Mouse (Mus musculus) thymus, postnatal 4 days (tissue): Measurements from ENCODE around the gene Gpr37l1.

Experiments used
- DNase-seq: peaks from one replicate; pipeline ENCODE4 v3.0.0; 2021

Gene Gpr37l1

DNA sequence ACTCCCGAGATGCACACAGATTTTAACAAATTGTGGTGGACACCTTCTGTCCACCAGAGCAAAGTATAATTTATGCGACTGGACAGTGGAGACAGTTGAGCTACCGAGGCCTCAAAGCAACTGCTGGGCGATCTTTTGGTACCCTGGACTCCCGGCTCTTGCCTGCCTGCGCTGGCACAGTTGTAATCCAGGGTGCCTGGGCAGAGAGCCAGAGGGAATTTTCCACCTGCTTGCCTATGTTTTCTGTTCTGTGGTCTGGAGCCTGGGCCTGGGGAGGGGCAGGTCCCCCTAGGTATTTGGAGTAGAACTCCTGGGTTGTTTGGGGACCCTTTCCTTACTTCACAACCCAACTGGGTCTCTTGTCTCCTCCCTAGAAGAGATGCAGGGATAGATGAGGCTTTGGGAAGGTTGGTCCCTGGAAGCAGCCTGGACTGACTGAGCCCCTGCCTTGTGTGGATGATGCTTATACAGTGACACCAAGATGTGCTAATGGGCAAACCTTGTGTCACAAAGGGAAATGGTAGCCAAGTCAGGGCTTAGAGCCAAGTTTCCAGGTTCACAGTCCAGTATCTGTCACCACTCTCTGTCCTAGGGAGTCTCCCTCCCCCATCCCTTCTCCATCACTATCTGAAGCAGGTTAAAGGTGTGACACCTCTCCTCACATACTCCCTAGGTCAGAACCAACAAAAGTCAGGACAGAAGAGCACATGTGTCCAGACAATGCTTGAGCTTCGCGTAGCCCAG, 14.6 kb upstream of the Gpr37l1 start:
- no peak for DNase-seq

DNA sequence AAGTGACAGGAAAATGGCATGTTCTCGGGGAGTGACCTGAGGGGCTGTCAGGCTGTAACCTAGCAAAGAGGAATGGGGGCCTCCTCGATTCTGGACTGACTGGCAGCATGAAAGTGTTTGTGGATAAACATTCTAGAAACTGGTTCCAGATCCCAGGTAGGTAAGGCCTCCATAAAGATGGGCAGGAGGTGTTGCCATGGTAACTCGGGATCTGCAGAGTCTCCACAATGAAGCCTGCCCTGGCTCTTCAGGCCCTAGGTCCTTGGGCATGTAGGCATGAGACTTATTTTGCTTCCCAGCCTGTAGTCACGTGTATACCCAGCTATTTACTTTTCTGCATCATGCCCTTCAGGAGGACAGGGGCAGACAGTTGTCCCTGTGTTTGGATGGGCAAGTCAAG, 13.8 kb upstream of the Gpr37l1 start:
- DNase-seq = no peak

DNA sequence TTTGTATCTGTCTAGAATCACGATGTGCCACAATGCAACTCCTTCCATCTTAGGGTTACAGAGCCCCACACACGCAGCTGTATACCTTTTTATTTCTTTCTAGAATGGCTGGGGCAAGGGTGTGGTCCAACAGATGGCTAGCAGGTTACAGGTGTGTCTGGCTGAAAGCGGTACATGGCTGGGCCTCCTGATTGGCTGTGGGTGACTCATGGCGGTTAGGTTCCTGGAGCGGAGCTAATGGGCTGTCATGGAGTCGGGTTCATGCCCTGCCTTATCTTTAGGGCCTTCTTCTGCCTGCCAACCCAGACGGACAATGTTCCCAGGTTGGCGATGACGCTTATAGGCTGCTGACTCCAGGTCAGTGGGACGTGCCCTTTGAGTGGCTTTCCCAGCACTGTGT, 13.3 kb upstream of the Gpr37l1 start:
- DNase-seq = no peak

DNA sequence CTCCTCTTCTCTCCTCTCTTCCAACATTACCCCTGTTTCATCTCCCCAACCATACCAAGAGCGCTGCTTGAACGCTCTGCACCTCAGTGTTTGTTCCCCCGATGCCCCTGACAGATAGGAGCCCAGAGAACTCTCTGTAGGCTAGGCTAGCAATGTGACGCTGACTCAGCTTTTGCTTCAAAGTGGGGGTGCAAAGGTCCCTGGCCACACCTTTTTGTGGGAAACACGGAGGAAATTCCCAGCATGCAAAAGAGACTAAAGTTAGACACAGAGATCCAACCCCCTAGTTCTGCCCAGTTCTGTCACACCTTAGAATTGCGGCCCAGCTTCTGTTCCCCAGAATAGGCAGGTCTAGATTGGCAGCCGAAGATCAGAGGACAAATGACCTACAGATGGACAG, 11.4 kb upstream of the Gpr37l1 start:
- no peak for DNase-seq

DNA sequence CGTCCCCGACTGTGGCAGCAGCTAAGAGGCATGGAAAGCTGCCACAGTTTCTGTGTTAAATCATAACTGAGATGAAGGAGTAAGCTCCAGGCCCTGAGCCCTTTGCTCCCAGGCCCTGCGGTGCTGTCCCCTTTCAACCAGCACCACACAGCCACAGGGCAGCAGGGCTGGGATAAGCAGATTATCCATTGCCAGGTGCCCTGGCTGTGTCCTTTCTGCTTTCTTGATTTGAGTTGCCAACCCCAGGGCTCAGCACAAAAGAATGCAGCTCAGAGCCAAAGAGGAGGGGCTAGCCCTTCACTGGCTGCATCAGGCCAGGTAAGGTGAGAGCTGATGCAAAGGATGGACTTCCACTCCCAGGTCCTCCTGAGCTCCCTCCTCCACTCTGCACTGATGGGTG, 10.2 kb upstream of the Gpr37l1 start:
- DNase-seq = no peak

DNA sequence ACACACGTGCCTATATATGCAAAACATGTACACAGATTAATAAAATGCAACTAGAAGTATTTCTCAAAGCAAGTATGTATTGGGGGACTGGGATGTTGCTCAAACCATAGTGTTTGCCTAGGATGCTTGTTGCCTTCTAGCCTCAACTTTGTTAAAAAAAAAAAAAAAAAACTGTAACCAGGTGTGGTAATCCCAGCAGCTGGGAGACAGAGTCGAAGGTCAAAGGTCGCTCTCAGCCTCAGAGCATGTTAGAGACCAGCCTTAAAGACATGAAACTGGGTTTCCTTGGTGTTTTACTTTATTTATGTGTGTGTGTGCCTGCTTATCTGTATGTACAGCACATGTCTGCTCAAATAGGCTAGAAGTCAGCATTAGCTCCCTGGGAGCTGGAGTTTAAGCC, 7.7 kb upstream of the Gpr37l1 start:
- no peak for DNase-seq

DNA sequence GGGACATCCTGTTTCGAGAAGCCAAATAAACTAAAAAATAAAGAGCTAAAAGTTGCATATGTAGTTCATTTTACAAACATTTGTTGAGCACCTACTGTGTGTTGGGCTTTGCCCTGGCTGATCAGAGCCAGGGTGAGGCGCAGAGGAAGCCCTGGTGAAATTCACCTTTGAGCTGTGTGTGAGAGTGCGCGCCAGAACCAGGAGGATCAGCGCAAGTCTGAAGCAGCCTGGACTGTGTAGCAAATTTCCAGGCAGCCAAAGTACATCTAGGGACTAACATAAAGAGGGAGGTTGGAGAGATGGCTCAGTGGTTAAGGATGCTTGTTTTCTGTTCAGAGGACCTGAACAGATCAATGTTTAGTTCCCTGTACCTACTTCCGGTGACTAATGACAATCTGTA, 5.8 kb upstream of the Gpr37l1 start:
- DNase-seq = no peak

DNA sequence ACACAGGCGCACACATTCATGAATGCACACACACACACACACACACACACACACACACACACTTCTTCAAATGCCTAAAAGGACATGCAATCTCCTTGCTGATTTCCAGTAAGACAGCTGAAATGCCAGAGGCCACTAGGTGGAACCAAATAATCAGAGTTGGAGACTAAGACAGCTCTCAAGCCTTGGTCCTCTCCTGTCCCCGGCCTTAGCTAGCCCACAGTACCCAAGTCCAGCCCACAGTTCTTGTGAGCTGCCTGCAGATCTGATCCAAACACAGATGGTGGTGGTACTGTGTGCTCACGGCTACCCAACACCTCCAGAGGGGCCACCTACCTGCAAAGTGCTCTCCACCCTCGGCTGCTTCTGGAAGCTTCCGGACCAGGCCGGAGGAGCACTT, 4.5 kb upstream of the Gpr37l1 start:
- no peak for DNase-seq

DNA sequence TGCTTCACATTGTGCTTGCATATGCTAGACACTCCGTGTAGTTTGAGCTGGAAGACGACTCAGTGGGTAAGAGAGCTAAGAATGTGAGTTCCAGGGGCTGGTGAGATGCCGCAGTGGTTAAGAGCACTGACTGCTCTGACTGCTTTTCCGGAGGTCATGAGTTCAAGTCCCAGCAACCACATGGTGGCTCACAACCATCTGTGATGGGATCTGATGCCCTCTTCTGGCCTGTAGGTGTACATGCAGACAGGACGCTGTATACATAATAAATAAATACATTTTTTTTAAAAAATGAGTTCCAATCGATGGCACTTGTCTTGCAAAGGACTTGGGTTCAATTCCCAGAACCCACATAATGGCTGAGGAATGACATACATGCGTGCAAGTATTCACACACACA, 3.7 kb upstream of the Gpr37l1 start:
- no peak for DNase-seq

DNA sequence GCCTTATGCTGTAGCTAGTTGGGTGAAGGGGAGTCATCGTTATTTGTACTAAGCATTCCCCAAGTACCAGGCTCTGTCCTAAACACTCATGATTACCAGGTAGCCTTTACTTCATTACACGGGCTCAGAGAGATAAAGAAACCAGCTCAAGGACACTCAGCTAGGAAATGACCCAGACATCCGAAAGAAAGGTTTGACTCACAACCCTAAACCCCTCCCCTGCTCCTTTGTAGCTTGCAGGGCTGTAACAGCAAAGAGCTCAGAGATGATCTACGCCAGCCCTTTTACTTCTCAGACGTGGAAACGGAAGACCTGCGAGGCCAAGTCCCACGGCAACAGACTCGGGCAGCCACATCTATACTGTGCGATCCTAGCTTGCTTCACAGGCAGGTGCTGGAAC, 2.8 kb upstream of the Gpr37l1 start:
- DNase-seq = no peak

DNA sequence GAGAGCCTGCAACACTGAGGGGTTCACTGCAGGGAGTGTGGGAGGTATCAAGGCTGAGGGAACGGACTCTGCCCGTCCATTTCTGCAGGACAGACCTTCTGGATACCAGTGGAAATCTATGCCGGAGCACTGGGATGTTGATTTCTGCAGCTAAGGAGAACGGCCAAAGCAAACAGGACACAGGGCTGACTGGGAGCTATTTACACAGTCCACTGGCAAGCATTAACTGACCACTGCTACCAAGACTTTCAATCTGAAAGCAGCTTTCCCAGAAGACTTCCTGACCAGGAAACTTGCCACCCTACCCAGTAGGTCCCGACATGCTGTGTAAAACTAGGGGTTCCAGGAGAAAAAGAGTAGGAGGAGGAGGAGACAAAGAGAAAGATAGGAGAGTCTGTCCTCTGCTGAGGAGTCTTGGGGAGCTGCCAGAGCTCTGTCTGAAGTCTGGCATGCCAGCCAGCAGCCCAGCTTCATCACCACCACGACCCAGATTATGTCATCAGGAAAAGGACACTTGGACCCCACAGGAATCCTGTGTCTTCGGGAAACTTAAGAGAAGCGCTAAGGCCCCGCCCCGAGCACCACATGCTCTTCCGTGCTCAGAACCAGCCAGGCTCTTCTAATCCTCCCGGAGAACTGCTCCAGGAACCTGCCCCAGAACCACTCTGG, 2.2 kb upstream of the Gpr37l1 start:
- DNase-seq = no peak

DNA sequence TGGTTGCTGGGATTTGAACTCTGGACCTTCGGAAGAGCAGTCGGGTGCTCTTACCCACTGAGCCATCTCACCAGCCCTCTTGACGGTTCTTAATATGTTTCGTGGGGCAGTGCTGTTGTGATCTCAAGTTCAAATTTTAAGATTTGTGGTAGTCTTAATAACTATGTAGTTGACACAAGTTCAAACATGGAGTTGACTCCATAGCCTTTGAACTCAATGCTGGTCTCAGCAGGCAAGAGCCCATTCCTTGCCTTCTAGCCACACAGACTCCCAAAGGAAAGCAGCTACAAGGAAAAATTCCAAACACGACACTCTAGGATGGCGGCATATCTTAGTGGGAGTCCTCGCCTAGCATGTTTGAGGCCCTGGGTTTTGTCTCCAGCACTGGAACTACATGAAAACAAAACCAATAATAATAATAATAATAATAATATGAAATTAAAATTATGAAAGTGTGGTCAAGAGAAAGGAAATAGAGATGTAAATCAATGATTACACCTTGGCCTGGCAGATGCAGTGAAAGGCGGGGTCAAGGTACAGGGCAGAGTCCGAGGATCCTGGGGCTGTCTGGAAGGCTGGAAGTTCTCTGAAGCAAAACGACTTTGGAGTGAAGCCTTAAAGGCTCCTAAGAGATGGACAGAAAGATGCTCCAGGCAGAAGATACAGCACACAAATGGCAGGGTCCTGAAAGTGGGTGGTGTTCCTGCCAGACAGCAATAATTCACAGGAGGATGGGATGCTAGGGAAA, 1.1 kb upstream of the Gpr37l1 start:
- DNase-seq = no peak

DNA sequence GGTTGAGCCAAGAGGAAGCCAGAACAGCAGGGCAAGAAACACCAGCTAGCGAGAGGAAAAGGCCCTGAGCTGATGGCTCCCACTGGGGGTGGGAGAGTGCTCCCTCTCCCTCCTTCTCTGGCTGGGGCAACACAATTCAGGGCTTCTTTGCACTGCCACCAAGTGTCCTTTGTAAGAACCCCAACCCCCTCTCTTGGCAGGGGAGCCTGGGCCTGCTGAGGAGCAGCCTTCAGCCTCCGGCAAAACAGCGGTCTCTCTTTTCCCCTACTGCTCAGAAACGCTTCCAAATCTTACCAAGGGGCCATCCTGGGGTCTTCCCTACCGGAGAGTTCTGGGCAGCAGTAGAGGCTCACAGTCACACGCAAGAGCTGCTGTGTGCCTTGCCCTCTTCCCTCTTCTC, 4.8 kb downstream of the Gpr37l1 start:
- no peak for DNase-seq

DNA sequence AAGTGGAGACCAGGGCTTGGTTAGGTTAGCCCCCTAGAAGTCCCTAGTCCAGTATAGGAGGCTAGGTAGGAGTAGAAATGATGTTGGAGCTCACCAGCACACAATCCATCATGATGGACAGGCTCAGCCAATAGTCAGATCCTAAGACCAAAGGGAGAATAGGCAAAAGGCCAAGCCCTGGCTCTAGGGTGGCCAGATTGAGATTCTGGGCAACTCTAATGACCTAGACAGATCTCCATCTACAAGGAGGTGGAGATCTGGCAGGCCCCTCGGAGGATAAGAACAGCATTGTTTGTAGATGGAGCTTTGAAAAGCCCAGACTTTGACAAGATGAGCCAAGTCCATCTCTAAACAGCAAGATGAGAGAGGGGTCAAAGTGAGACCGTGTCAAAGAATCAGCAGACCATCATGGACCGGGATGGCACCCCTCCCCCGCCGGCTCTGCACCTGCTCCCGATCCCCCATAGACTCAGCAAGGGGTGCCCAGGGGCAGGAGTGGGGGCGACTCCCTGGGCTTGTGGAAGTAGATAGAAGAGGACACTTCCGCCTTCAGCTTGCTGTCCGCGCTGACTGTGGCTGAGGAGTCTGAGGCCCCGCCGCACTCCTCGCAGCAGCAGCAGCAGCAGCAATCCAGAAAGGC, 7.0 kb downstream of the Gpr37l1 start:
- DNase-seq = no peak

DNA sequence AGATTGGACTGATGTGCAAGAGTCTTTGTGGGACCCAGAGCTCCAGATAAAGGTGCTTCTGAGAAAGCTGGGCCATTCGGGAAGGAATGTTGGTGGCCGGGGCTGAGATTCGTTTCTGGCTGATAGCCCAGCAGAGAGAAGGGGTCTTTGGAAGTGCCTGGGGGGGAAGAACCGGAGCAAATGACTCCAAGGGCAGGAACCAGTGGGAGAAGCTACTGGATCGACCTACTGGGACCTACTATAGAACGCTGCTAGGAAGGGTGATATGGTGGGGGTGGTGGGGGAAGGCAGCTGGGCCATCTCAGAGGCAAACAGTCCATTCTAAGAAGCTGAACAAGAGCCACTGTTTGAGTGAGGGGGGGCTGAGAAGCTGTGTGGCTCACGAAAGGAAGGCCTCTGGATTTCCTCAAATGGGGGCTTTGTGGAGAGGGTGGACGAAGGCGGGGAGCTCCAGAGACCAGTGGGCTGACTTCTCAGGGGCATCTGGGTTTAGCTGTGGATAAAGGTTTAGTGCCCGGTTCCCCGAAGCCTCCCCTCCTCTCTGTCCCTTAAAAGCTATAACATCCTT, 7.8 kb downstream of the Gpr37l1 start:
- DNase-seq = no peak

DNA sequence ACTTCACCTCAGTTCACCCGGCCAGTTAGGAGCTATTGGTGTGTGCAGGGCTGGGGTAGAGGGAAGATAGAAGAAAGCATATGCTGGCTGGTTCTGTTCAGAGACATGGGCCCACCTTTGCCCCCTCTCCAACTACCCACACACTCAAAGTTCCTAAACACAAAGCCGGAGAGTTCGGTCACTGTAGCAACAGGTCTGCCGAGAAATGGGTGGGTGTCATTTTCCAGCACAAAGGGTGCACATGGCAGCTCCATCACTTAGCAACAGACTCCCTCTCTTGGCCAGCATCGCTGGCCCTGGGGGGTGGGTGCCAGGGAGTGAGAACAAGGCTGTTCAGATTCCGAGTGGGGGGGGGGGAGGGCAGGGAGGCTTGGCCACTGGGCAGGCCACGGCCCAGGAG, 8.4 kb downstream of the Gpr37l1 start:
- DNase-seq = no peak

DNA sequence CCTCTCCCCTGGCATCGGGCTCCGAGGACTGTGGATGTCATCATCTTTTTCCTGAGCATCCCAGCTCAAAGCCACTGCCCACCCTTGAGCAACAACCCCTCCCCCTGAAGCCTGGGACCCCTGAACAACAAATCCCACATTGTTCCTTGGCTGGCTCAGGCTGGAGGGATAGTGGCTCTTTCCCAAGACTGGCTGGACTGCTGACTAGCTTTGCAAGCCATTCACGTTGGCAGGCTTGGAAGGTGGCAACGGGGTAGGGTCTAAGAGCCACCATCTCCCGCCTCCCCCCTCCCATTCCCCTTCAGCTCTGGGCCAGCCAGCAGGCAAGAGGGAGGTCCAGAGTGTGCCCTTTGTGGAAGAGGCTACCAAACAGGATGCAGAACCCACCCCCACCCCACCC, 8.8 kb downstream of the Gpr37l1 start:
- no peak for DNase-seq

DNA sequence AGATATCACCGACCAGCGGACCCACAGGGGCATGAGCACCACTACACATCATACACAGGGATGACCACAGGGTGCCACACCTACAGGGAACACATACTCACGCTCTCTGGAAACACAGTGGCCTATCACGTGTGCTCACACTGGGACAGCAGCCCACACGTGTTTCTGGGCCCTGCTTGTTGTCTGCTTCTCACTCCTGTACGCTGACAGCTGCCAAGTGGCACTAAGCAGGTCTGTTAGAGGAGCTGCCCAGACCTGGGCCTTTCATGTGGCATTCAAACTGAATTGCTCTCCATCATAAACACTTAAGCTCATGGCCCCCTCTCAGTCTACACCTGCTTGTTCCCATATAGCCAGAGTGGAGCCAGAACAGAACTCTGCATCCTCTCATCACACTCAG, 11.2 kb downstream of the Gpr37l1 start:
- no peak for DNase-seq

DNA sequence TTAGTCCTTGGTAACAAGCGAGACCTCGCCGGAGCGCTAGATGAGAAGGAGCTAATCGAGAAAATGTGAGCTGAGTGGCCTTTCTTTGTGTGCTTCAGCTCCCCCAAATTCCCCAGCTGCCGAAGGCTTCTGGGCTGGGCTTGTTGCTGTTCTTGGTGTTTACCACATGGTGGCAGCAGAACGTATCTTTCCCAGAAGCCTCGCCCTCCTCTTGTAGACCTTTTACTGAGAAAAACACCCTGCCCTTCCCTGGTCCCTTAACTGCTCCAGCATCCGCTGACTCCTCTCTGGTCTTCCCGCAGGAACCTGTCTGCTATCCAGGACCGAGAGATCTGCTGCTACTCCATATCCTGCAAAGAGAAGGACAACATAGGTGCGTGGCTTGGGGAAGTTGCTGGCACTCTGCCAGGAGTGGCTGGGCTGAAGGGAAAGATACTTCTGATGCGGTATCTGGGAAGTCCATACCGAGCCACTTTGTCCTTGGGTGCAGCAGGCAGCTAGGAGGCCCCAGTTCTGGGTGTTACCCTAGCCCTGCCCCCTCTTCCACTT, 13.0 kb downstream of the Gpr37l1 start:
- DNase-seq = peak; percentile 67

DNA sequence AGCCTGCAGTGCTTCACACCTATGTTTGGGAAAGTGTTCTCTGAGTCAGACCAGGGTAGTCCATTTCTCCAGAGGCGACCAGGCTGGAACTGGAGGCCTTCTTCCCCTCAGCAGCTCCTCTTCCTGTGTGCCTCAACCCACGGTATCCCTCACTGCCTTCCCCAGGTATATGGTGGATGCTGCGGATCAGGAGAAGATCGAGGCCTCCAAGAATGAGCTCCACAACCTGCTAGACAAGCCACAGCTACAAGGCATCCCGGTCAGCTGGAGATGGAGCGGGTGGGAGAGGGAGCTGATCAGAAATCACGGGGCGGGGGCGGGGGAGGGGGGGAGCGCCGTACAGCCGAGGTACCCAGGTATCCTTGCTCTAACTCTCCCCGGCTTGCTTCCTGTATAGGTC, 13.5 kb downstream of the Gpr37l1 start:
- DNase-seq = no peak

DNA sequence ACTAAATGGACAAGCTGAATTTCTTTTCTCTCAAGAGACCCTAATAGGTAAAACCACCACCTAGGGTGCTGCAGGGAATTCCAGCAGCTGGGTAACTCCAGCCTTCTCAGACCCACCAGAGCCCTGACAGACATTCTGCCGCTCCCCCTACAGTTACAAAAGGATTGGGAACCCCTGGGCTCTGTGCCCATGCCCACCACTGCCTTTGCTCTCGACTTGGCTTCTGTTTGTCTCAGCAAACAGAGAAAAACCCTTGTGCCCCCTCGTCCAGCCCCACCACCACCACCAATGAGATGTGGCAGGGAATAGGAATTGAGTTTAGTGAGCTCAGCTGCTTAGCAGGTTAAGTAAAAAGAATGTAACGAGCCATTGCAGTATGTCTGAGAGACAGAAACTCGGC, 18.5 kb downstream of the Gpr37l1 start:
- DNase-seq = no peak

DNA sequence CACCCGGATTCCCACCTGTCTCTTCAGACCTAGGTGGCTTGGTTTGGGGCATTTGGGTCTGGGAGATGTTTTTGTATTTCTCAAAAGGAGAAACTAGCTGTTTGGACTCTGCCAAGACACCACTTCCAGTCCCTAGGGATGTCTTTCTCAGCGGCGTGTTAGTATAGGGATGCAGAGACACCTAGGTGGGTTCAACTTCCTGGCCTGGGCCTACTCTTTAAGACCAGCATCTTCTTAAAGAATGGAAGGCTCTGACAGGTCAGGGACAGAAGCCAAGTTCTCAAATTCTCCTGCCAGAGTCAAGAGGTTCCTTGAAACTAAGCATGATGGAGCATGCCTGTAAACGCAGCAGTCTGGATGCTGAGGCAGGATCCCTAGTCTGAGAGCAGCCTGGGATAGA, 19.0 kb downstream of the Gpr37l1 start:
- DNase-seq = no peak

DNA sequence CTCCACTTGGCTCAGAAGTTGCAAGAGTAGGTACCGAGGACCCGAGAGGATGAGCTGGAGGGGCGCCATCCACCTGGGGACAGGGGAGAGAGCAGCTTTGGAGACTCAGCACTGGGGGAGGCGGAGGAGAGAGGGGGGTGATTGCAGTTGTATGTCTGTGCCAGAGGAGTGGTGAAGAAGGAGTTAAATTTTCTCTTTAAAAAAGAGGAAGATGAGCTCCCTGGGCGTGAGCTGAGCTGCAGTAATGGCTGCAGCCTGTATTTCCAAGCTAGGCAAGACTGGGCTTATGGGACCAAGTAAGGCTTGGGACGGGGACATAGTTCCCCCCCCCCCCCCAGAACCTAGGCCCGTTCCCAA, 19.8 kb downstream of the Gpr37l1 start:
- no peak for DNase-seq
